In genomic region chr14:122230621-122231025, GRCm38 (mm10) we compare ENCODE assay signal across 9 mouse cellular contexts. TPM values are rescaled to one million over a fixed set of nuclear protein-coding genes. Genes with fewer than 3 reads are reported as not detected.
DNase-seq lines count a peak whose midpoint lies in the region; ATAC-seq lines count a peak whose summit lies in the region.
"Had no signal": no experiment of that assay in that cellular context is flagged by ENCODE, and none has a peak within 500 bp of the region (broad histone marks: within the 10 kb centered on the region; RNA-seq: fewer than 3 reads in every experiment).

No protein-coding gene starts in this region.

- peaks cover 19% of the 10 kb centered on the region for H3K27me3 ChIP-seq in forebrain, embryonic 16.5 days (replicated peaks; ENCODE audit: control insufficient read depth, insufficient read depth, low read length)
- peaks cover 46% of the 10 kb centered on the region for H3K27me3 ChIP-seq in midbrain, embryonic 16.5 days (ENCODE audit: control insufficient read depth, insufficient read depth, low read depth, low read length)
- H3K27me3 ChIP-seq in liver, embryonic 11.5 days (replicated peaks; ENCODE audit: control insufficient read depth, insufficient read depth, low read length) = peaks cover 19% of the 10 kb centered on the region

- 8% methylated on average over 14 of the region's 14 CpGs for WGBS in forebrain, embryonic 16.5 days
- WGBS in midbrain, embryonic 16.5 days = 10% methylated on average over 14 of the region's 14 CpGs
- WGBS in liver, embryonic 11.5 days = 64% methylated on average over 14 of the region's 14 CpGs

- no peaks in the 10 kb centered on the region for H3K9me3 ChIP-seq in forebrain, embryonic 16.5 days (ENCODE audit: control insufficient read depth, low read length)
- H3K9me3 ChIP-seq in midbrain, embryonic 16.5 days (replicated peaks; ENCODE audit: control insufficient read depth, low read length, poor library complexity, severe bottlenecking) = no peaks in the 10 kb centered on the region
- H3K9me3 ChIP-seq in liver, embryonic 11.5 days (ENCODE audit: control insufficient read depth, low read length) = no peaks in the 10 kb centered on the region

- H3K9ac ChIP-seq in forebrain, embryonic 16.5 days (replicated peaks; ENCODE audit: low read depth, low read length) = no peak overlapping the region
- no peak overlapping the region for H3K9ac ChIP-seq in midbrain, embryonic 16.5 days (ENCODE audit: low read depth, low read length)
- no peak overlapping the region for H3K9ac ChIP-seq in liver, embryonic 11.5 days (ENCODE audit: low read depth, low read length)

- peak; percentile 72 for ATAC-seq in forebrain, embryonic 16.5 days
- peak; percentile 76 for ATAC-seq in midbrain, embryonic 16.5 days
- no peak for ATAC-seq in liver, embryonic 11.5 days (replicated peaks; ENCODE audit: low FRiP score)
- no peak for ATAC-seq in megakaryocyte, adult 5-6 weeks (ENCODE audit: poor library complexity, severe bottlenecking)
- ATAC-seq: inflammation-experienced regulatory T-cells, adult 6 months had no signal

- H3K36me3 ChIP-seq in forebrain, embryonic 16.5 days (ENCODE audit: control insufficient read depth, insufficient read depth) = no peaks in the 10 kb centered on the region
- H3K36me3 ChIP-seq in midbrain, embryonic 16.5 days (ENCODE audit: control insufficient read depth, insufficient read depth, low read length) = no peaks in the 10 kb centered on the region
- no peaks in the 10 kb centered on the region for H3K36me3 ChIP-seq in liver, embryonic 11.5 days (ENCODE audit: control insufficient read depth, insufficient read depth, low read length)

- peak; percentile 16 for DNase-seq in kidney, adult 18-20 months
- no peak for DNase-seq in kidney, adult 9 months
- DNase-seq in cerebellum, adult 9-10 months = peak; percentile 93
- no peak for DNase-seq in liver, embryonic 11.5 days (ENCODE audit: low spot score)
- DNase-seq in lung, postnatal 4 days = no peak

- H3K4me1 ChIP-seq in forebrain, embryonic 16.5 days (replicated peaks; ENCODE audit: control insufficient read depth, insufficient read depth, low read length) = peaks cover 12% of the 10 kb centered on the region
- H3K4me1 ChIP-seq in midbrain, embryonic 16.5 days (ENCODE audit: control insufficient read depth, insufficient read depth, low read length) = no peaks in the 10 kb centered on the region; the same call in 1 of the 2 replicates
- no peaks in the 10 kb centered on the region for H3K4me1 ChIP-seq in liver, embryonic 11.5 days (replicated peaks; ENCODE audit: control insufficient read depth, insufficient read depth, low read length)

- peak overlapping the region; percentile 2; the same call in 1 of the 2 replicates for H3K4me2 ChIP-seq in forebrain, embryonic 16.5 days (ENCODE audit: low read length)
- H3K4me2 ChIP-seq in midbrain, embryonic 16.5 days (ENCODE audit: low read length) = peak overlapping the region; percentile 15; the same call in 1 of the 2 replicates
- H3K4me2 ChIP-seq in liver, embryonic 11.5 days = no peak overlapping the region

- no peak overlapping the region for H3K4me3 ChIP-seq in forebrain, embryonic 16.5 days (replicated peaks; ENCODE audit: low read length)
- no peak overlapping the region for H3K4me3 ChIP-seq in midbrain, embryonic 16.5 days (ENCODE audit: low read depth, low read length)
- H3K4me3 ChIP-seq in liver, embryonic 11.5 days (ENCODE audit: low read depth, low read length) = no peak overlapping the region

- H3K27ac ChIP-seq in forebrain, embryonic 16.5 days (ENCODE audit: low read length) = no peak overlapping the region
- peak overlapping the region; percentile 29; the same call in 1 of the 2 replicates for H3K27ac ChIP-seq in midbrain, embryonic 16.5 days (ENCODE audit: low read length)
- no peak overlapping the region for H3K27ac ChIP-seq in liver, embryonic 11.5 days (ENCODE audit: low read depth, low read length)

RNA-seq across cellular contexts. Expression of gene Clybl, which starts 49.1 kb away (rescaled TPM):
- polyA plus RNA-seq in forebrain, embryonic 16.5 days (2015; fragmentation: Nextera tagmentation; extraction: Ambion mirVana) = 7.5 and 8.4 TPM in 2 replicates
- 17.2 and 29.7 TPM in 2 replicates for polyA plus RNA-seq in midbrain, embryonic 16.5 days (2015; fragmentation: Nextera tagmentation; extraction: Ambion mirVana)
- 44.4 and 48.3 TPM in 2 replicates for polyA plus RNA-seq in liver, embryonic 11.5 days (2014; fragmentation: Nextera tagmentation; extraction: Ambion mirVana)
- total RNA-seq in megakaryocyte, adult 5-6 weeks (2015) = 11.1 and 13.1 TPM in 2 replicates
- total RNA-seq in megakaryocyte, adult 5-6 weeks (2017) = 1.7 and 4.8 TPM in 2 replicates

Comparison
In these comparisons a context has a peak if more than half of its experiments do, and no peak if none do; other contexts are left out.
1. DNase-seq: peak in kidney, adult 18-20 months (single experiment) and cerebellum, adult 9-10 months (single experiment); none in kidney, adult 9 months (single experiment), liver, embryonic 11.5 days (single experiment) and lung, postnatal 4 days (0 of 2).
2. ATAC-seq: peak in forebrain, embryonic 16.5 days (single experiment) and midbrain, embryonic 16.5 days (single experiment); none in liver, embryonic 11.5 days (single experiment) and megakaryocyte, adult 5-6 weeks (single experiment).